Mouse (Mus musculus) urinary bladder, adult 2 months (tissue): ENCODE data around the gene Lrrc38. TPM values are rescaled to one million over a fixed set of nuclear protein-coding genes. Genes with fewer than 3 reads are reported as not detected.

Experiments
- DNase-seq: peaks from one replicate; pipeline ENCODE4 v3.0.0; 2022; ENCODE audit warnings: low spot score
- polyA plus RNA-seq: library from polyadenylated mRNA; depleted of rRNA; stranded (reverse); fragments of >200 nt; gene quantifications from 2 replicates; pipeline ENCODE4 v1.2.3, GENCODE M21; 2012; rRNA removed

Lrrc38 gene
- polyA plus RNA-seq, 1 experiment, result 0.04 TPM

DNA sequence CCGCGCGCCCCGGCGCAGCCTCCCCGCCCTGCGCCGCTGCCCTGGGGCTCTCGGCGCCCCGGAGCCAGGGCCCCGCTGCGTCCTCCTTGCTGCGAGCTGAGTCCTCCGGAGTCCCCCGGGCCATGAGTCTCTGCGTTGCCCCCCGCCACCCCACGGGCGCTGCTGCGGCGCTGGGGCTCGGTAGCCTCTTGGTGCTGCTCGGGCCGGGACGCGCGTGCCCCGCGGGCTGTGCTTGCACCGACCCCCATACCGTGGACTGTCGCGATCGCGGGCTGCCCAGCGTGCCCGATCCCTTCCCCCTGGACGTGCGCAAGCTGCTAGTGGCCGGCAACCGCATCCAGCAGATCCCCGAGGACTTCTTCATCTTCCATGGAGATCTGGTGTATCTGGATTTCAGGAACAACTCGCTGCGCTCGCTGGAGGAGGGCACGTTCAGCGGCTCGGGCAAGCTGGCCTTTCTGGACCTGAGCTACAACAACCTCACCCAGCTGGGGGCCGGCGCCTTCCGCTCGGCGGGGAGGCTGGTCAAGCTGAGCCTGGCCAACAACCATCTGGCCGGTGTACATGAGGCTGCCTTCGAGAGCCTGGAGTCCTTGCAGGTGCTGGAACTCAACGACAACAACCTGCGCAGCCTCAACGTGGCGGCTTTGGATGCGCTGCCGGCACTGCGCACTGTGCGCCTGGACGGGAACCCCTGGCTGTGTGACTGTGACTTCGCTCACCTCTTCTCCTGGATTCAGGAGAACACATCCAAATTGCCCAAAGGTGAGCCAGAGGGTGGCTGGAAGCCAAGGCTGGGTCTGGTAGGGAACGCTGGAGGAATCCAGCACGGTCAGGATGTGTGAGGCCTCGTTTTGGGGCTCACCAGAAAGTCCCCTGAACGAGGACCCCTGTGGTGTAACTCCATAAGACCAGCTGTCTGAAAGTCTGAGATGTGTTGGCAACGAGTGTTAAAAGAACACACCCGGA is 774 bp downstream of the Lrrc38 start:
- no peak for DNase-seq

GRCm38 (mm10) chr4:143352301-143352700 is 2.7 kb downstream of the Lrrc38 start:
- DNase-seq, result no peak

GRCm38 (mm10) chr4:143361520-143361919 is 12.0 kb downstream of the Lrrc38 start:
- DNase-seq, result no peak

DNA sequence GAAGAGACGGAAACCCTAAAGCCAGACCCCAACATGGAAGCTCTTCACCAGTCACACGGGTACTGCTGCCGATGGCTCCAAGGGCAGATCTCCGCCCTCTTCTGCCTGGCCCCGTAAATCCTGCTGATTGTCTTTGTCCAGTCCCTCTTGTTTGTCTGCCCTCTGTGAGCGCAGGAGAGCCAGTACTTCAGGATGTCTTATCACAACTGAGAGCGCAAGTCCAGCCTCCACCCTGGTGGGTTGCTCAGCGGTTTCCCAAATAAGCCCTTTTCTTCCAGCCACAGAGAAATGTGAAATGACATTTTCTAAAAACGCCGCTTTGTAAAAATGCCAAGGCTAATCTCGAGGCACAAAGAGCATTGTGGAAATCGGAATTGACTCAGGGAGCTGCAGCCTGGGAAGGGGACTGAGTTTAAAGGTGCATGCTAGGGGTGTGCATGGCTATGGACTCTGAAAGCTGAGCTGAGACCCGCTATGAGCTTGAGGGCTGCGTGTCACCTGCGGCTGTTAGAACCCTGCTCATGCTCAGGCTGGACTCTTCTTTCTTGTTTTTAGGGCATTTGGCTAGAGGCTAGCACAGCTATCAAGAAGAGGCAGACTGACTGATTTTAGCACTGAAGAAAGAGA is 17.0 kb downstream of the Lrrc38 start:
- no peak for DNase-seq

DNA sequence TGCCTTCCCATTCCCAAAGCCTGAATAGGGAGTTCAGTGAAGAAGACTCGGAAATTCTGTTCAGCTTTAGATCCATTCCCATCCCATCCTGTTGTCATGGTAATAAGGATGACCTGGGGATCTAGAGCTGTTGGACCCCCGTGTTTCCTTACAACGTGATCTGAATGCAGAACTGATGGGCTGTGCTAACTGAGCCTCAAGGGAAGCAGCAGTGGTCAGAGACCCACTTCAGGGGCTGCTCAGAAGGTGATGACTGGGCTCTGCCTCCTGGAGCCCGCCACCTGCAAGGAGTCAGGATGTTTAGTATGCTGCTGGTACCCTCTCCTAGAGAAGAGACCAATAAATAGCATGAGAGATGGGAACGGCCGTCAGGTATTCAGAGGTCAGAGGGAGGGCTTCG is 29.9 kb downstream of the Lrrc38 start:
- no peak for DNase-seq

DNA sequence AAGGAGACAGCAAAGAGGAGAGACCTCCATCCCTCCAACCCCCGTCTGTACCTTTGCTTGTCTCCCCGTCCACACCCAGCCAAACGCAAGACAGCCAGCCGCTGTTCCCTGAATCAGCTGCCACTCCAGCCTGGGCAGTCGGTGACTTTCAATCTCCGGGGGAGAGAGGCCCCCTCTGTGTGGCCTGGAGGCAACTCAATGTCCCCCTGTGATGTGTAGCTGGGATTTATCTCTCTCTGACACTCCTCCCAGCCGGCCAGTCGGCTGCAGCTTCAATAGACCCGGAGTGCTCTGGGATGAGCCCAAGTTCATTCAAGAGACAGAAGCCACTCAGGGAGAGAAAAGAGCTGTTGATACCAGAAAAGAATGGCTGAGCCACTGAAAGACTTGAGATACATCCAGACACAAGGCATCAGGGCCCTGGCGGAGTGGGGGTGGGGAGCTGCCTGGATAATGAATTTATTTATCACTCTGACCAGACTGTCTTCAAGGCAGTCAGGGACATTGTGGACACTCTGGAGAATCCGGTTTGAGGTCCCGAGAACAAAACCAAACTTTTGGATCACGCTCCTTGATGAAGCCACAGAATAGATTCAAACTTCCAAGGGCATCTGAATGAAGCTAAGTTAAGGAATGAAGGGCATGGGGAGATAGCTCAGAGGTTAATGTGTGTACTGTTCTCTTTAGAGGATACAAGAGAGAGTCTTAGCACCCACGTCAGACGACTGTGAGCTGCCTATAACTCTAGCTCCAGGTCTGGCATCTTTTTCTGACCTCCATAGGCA is 30.6 kb downstream of the Lrrc38 start:
- no peak for DNase-seq

DNA sequence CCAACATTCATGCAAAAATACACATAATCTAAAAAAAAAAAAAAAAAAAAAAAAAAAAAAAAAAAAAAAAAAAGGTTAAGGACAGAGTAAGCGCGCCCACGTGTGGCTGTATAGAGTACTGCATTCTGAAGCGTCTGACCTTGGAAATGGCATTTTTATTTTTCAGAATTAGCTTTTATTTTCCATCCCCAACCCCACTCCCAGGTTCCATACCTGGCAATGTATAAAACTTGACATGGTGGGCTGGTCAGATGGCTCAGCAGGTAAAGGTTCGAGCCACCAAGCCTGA is 31.1 kb downstream of the Lrrc38 start:
- DNase-seq, result no peak

DNA sequence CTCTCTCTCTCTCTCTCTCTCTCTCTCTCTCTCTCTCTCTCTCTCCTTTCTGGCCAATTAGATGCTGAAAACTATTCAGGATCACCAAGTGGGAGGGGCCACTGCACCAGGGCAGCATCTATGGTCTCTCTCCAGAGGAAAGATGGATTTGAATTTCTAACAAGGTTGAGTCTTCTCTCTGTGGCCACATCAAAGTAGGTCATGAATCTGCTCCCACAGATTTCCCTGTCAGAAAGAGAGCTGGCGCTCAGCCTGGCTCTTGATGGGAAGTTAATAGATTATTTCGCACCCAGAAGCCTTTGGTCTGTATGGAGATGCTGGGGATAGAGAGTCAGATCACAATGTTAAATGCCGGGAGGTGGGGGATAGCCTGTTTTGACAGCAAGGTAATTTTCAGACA is 32.6 kb downstream of the Lrrc38 start:
- DNase-seq, result no peak

GRCm38 (mm10) chr4:143383646-143384045 is 34.1 kb downstream of the Lrrc38 start:
- no peak for DNase-seq

DNA sequence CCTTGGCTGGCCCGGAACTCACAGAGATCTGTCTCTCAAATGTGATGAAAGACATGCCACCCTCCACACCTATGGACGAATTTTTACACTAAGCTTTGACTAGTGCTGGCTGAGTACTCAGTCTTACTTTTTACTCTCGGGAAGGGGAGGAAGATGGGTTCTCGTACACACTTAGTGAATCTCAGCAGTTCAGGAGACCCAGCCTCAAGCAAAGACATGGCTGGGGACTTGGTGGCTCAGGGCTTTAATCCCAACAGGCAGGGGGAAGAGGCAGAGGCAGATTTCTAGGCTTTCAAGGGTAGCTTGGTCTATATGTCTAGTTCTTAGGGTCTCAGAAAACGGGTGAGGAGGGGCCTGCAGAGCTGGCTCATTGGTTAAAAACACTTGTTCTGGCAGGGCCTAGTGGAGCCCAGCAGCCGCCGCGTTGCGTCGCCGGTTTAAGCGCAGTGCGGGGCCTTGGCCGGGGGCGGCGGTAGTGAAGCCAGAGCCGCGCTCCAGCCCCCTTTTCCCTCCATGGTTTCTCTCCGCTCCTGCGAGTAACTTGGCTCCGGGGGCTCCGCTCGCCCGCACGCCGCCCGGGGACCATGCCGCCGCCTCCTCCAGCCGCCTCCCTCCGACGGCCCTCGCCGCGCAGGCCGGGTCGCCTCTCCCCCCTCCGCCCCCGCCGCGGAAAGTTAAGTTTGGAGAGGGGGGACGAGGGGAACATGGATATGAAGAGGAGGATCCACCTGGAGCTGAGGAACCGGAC is 39.6 kb downstream of the Lrrc38 start:
- peak; percentile 23 for DNase-seq

- no peak for DNase-seq
Measured at GRCm38 (mm10) chr4:143394181-143394580, 44.6 kb downstream of the Lrrc38 start, which contains the start of gene Pramel1. TSS of gene Pramel1 (plus strand) at chr4:143394428.

DNA sequence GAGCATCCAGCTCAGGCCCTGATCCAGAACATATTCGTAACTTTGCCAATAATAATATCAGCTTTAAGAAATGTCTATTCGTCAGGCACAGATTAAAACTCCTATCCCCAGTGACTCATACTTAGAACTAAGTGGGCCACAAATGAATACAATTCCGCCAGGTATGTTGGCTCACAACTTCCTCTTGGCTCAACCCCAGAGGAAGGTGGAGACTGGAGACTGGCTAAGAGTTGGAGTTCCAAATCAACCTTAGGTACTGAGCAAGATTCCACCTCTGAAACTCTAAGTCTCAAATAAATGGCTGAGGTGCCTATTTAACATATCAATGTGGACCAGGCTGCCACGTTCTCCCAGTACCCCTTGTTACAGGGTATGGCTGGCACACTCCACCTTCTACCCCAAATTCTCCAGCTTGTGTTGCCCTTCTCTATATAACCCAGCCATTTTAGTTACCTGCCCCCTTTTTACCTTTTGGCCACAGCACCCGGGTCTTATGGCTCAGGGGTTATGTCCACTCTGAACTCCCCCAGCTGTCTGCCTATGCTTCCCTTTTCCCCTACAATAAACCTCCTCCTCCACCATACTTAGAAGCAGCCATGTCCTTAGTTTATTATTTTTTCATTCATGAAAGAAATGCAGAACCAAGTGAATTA is 62.1 kb downstream of the Lrrc38 start:
- DNase-seq, result no peak

GRCm38 (mm10) chr4:143412219-143413092 is 62.9 kb downstream of the Lrrc38 start, which contains the start of gene Pramef8:
TSS of gene Pramef8 (plus strand) at chr4:143412426.
- peak; percentile 67 for DNase-seq

DNA sequence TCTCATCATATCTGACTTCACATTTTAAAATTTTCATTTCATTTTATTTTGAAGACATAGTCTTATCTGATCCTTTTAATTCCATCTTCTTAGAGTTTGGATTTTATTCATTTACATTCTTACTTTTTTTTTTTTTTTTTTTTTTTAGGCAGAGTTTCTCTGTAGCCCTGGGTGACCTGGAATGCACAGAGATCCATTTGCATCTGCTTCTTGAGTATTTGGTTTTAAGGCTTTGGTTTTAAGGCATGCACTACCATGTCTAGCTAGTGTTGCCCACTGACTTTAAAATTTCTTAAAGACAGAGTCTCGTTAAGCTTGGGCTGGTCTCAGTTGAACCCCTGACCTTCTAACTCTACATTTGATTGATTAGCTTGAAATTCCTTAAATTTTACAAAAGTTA is 64.1 kb downstream of the Lrrc38 start:
- no peak for DNase-seq

DNA sequence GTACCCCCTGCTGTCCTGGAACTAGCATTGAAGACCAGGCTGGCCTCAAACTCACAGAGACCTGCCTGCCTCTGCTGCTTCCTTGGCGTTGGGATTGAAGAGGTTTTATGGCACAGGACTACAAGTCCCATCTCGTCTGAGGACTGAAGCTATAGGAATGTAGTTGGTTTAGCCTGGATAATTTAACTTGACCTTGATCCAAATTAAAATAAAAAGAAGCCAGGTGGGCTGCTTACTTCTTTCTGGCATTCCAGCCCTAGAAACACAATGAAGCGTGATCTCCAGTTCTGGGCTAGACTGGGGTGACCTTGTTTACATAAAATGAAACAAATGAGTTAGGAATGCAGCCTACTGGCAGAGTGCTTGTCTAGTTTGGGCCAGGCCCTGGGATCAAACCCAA is 64.6 kb downstream of the Lrrc38 start:
- no peak for DNase-seq

Other genes starting within 250 kb of the Lrrc38 start
- gene Prdm2, start 136.8 kb upstream of the Lrrc38 start, polyA plus RNA-seq, result 12.1 and 18.0 TPM in 2 replicates
- gene Pdpn, start 50.2 kb upstream of the Lrrc38 start, polyA plus RNA-seq, result 64.0 and 72.1 TPM in 2 replicates
- not detected in 2 replicates for gene Pramel1, start 44.7 kb downstream of the Lrrc38 start, polyA plus RNA-seq
- gene Pramef8, start 62.7 kb downstream of the Lrrc38 start, polyA plus RNA-seq, result 9.2 and 10.6 TPM in 2 replicates
- gene Oog4, start 100.6 kb downstream of the Lrrc38 start, polyA plus RNA-seq, result not detected in 2 replicates
- gene Gm13043, start 161.6 kb downstream of the Lrrc38 start, polyA plus RNA-seq, result not detected in 2 replicates
- not detected in 2 replicates for gene Gm13040, start 186.2 kb downstream of the Lrrc38 start, polyA plus RNA-seq
- not detected in 2 replicates for gene BC080695, start 201.9 kb downstream of the Lrrc38 start, polyA plus RNA-seq
- gene Gm13057, start 202.0 kb downstream of the Lrrc38 start, polyA plus RNA-seq, result not detected in 2 replicates